Mouse (Mus musculus) forebrain, postnatal 0 days (tissue): ENCODE measurements at regions not wholly inside any gene's neighbourhood (a gene's known extent, or its start where the extent isn't known, plus 50 kb on each side); places are given as distances from the start of the nearest gene placed in this dataset.

Experiments used
- ATAC-seq: fragments of 200-750 bp; cut with Nextera tagmentation; 2 replicates; pipeline ENCODE4 v1.8.0; 2017; ENCODE audit warnings: mild to moderate bottlenecking, moderate library complexity
- DNase-seq: peaks from one replicate; pipeline ENCODE4 v3.0.0-alpha.2; 2015
- H3K27ac ChIP-seq: fragments of 300-500 bp; sonication (generic); 2 replicates; pipeline ENCODE4 v1.5.1; 2014; ENCODE audit warnings: low read depth, mild to moderate bottlenecking, antibody characterized with exemption, low read length, moderate library complexity, mixed read lengths
- H3K27me3 ChIP-seq: fragments of 300-500 bp; sonication (generic); 2 replicates; pipeline ENCODE4 v1.6.1; 2014; ENCODE audit warnings: mild to moderate bottlenecking, low read length, mixed read lengths; ENCODE audit not compliant: insufficient read depth
- H3K36me3 ChIP-seq: fragments of 300-500 bp; sonication (generic); 2 replicates; pipeline ENCODE4 v1.6.1; 2014; ENCODE audit warnings: mild to moderate bottlenecking, moderate library complexity; ENCODE audit not compliant: insufficient read depth
- H3K4me1 ChIP-seq: fragments of 300-500 bp; sonication (generic); 2 replicates; pipeline ENCODE4 v1.6.1; 2014; ENCODE audit warnings: antibody characterized with exemption; ENCODE audit not compliant: insufficient read depth
- H3K4me2 ChIP-seq: fragments of 300-500 bp; sonication (generic); 2 replicates; pipeline ENCODE4 v1.6.1; 2014; ENCODE audit warnings: low read depth, mild to moderate bottlenecking, moderate library complexity
- H3K4me3 ChIP-seq: fragments of 300-500 bp; sonication (generic); 2 replicates; pipeline ENCODE4 v1.5.1; 2014; ENCODE audit warnings: low read depth, low read length, mixed read lengths
- H3K9ac ChIP-seq: fragments of 300-500 bp; sonication (generic); 2 replicates; pipeline ENCODE4 v1.6.1; 2014; ENCODE audit warnings: mild to moderate bottlenecking
- H3K9me3 ChIP-seq: fragments of 300-500 bp; sonication (generic); 2 replicates; pipeline ENCODE4 v1.6.1; 2016; ENCODE audit warnings: low read length
- CTCF ChIP-seq: sonication (generic); IDR thresholded peaks from 2 replicates; pipeline ENCODE4 v1.5.1; 2016; ENCODE audit warnings: antibody characterized with exemption, control low read depth, low read depth
- WGBS: fragments of 180-500 bp; shearing (Covaris S2); extraction: QIAGEN DNeasy Blood & Tissue Kit; methylation state at CpG from one replicate; pipeline ENCODE4 v1.1.7; 2014; 5-methylcytosine and 5-hydroxymethylcytosine counted together

DNA sequence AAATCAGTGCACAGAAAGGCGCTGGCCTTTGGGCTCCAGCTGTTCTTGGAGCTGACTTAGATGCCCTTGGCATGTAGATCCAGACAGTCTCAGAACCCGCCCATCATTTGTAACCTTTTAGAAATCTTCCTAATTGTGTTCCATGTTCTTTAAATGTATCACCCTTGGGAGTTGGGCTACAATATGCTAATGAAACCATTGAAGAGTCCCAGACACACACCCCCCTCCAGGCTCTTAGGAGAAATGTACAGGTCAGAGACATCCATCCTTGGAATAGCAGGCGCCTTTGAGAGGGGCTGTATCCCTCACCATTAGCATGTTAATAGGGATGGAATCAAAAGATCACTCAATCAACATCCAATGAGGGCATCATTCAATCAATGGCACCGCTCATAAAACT, 238.2 kb downstream of the Rpl10-ps3 start:
- 25% methylated on average over 4 of the region's 4 CpGs for WGBS
- Histone ChIP-seq H3K4me1 (no peaks in the 10 kb centered on the region), H3K27me3 (no peaks in the 10 kb centered on the region), H3K27ac (no peak overlapping the region), H3K9me3 (no peaks in the 10 kb centered on the region), H3K9ac (no peak overlapping the region), H3K4me3 (no peak overlapping the region), H3K4me2 (no peak overlapping the region), H3K36me3 (no peaks in the 10 kb centered on the region)
- TF ChIP-seq CTCF, result no peak
- no peak for DNase-seq
- peak; percentile 10; the same call in 1 of the 2 replicates for ATAC-seq

DNA sequence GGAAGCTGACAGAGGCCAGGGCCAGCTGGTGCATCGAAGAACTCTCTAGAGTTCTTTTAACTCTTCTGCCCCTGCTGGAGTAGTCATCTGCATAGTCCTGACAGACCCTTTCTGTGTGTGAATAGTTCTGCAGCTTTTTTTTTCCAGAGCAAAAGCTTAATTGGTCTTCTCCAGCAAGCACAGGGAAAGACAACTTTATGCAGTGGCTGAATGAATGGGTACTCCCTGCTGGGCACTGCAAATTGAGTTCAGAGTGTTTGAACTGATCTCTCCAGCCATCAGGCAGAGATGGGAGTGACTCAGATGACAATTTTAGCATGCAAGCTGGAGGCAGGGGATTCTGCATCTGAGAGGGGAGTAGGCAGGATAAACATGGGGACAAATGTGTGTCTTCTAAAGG, 242.0 kb downstream of the Rpl10-ps3 start:
- H3K27me3 ChIP-seq, result no peaks in the 10 kb centered on the region
- no peak overlapping the region for H3K4me3 ChIP-seq
- H3K36me3 ChIP-seq, result no peaks in the 10 kb centered on the region
- H3K4me1 ChIP-seq, result no peaks in the 10 kb centered on the region
- DNase-seq, result no peak
- H3K4me2 ChIP-seq, result no peak overlapping the region
- H3K9ac ChIP-seq, result no peak overlapping the region
- no peak for ATAC-seq
- no peaks in the 10 kb centered on the region for H3K9me3 ChIP-seq
- whole genome bisulfite sequencing, result 6% methylated on average over 1 of the region's 1 CpGs
- no peak overlapping the region for H3K27ac ChIP-seq
- TF ChIP-seq CTCF, result no peak

GRCm38 (mm10) chr9:50101061-50101460, 243.7 kb downstream of the Rpl10-ps3 start:
- H3K4me1 ChIP-seq, result no peaks in the 10 kb centered on the region
- ATAC-seq (no peak), DNase-seq (no peak)
- H3K9ac ChIP-seq, result no peak overlapping the region
- 61% methylated on average over 1 of the region's 1 CpGs for WGBS
- no peaks in the 10 kb centered on the region for H3K27me3 ChIP-seq
- TF ChIP-seq CTCF, result no peak
- H3K36me3 ChIP-seq, result no peaks in the 10 kb centered on the region
- H3K27ac ChIP-seq, result no peak overlapping the region
- H3K4me2 ChIP-seq, result no peak overlapping the region
- H3K9me3 ChIP-seq, result no peaks in the 10 kb centered on the region
- H3K4me3 ChIP-seq, result no peak overlapping the region

- Histone ChIP-seq H3K4me1 (no peaks in the 10 kb centered on the region), H3K9me3 (no peaks in the 10 kb centered on the region), H3K4me2 (no peak overlapping the region), H3K36me3 (no peaks in the 10 kb centered on the region), H3K9ac (no peak overlapping the region), H3K4me3 (no peak overlapping the region), H3K27ac (no peak overlapping the region), H3K27me3 (no peaks in the 10 kb centered on the region)
- no peak for TF ChIP-seq CTCF
- DNase-seq, result no peak
- no peak for ATAC-seq
- WGBS, result 71% methylated on average over 8 of the region's 8 CpGs
Measured at GRCm38 (mm10) chr9:50090968-50091367, 253.8 kb downstream of the Rpl10-ps3 start.

GRCm38 (mm10) chr9:50089916-50090315, 254.9 kb downstream of the Rpl10-ps3 start:
- no peaks in the 10 kb centered on the region for H3K9me3 ChIP-seq
- no peak overlapping the region for H3K4me2 ChIP-seq
- DNase-seq (no peak), ATAC-seq (no peak)
- 83% methylated on average over 3 of the region's 3 CpGs for WGBS
- no peak overlapping the region for H3K27ac ChIP-seq
- no peaks in the 10 kb centered on the region for H3K27me3 ChIP-seq
- no peak overlapping the region for H3K4me3 ChIP-seq
- H3K9ac ChIP-seq, result no peak overlapping the region
- H3K36me3 ChIP-seq, result no peaks in the 10 kb centered on the region
- H3K4me1 ChIP-seq, result no peaks in the 10 kb centered on the region
- TF ChIP-seq CTCF, result no peak

DNA sequence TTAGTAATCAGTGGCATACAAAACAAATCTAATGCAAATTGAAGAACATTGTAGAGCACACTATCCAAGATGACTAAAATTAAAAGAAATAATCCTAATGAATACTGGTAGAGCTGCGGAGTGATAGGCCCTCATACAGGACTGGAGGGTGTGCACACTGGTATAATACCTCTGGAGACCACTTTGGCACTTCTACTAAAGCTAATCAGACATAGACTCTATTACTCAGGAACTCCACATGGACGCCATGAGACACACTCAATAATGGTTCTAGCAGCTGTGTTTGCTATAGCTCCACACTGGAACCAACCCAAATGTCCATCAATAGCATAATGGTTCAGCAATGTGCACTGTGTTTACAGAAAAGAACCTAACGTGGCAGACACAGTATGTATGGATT, 264.6 kb downstream of the Rpl10-ps3 start:
- Histone ChIP-seq H3K4me3 (no peak overlapping the region), H3K9ac (no peak overlapping the region), H3K27me3 (no peaks in the 10 kb centered on the region), H3K4me2 (no peak overlapping the region), H3K9me3 (no peaks in the 10 kb centered on the region), H3K4me1 (no peaks in the 10 kb centered on the region), H3K36me3 (no peaks in the 10 kb centered on the region), H3K27ac (no peak overlapping the region)
- no peak for TF ChIP-seq CTCF
- no peak for DNase-seq
- ATAC-seq, result no peak
- 39% methylated on average over 3 of the region's 3 CpGs for WGBS

GRCm38 (mm10) chr9:50068576-50068975, 269.9 kb upstream of the Ncam1 start:
- no peaks in the 10 kb centered on the region for H3K4me1 ChIP-seq
- no peak for TF ChIP-seq CTCF
- no peak overlapping the region for H3K4me3 ChIP-seq
- no peak overlapping the region for H3K4me2 ChIP-seq
- DNase-seq (no peak), ATAC-seq (no peak)
- H3K36me3 ChIP-seq, result no peaks in the 10 kb centered on the region
- no peak overlapping the region for H3K9ac ChIP-seq
- 66% methylated on average over 2 of the region's 2 CpGs for WGBS
- no peak overlapping the region for H3K27ac ChIP-seq
- H3K27me3 ChIP-seq, result no peaks in the 10 kb centered on the region
- no peaks in the 10 kb centered on the region for H3K9me3 ChIP-seq

- Histone ChIP-seq H3K4me2 (no peak overlapping the region), H3K27me3 (no peaks in the 10 kb centered on the region), H3K4me3 (no peak overlapping the region), H3K9ac (no peak overlapping the region), H3K9me3 (no peaks in the 10 kb centered on the region), H3K4me1 (no peaks in the 10 kb centered on the region), H3K27ac (no peak overlapping the region), H3K36me3 (no peaks in the 10 kb centered on the region)
- no peak for TF ChIP-seq CTCF
- WGBS, result 71% methylated on average over 3 of the region's 3 CpGs
- DNase-seq (no peak), ATAC-seq (no peak)
Measured at GRCm38 (mm10) chr9:50067729-50068225, 269.1 kb upstream of the Ncam1 start.
